Comparison of ENCODE assay signal across 10 mouse cellular contexts in the genomic region with DNA sequence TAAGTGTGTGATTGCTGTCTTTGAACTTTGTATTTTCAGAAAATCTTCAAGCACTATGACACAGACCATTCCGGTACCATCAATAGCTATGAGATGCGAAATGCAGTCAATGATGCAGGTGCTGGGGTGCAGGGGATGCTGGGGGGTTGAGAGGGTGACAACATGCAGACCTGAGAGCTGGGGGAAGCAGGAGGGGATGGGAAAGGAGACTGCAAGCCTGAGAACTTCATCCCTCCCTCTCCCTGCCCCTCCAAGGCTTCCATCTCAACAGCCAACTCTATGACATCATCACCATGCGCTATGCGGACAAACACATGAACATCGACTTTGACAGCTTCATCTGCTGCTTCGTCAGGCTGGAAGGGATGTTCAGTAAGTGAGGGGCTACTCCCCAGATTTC.
"Had no signal": no experiment of that assay in that cellular context is flagged by ENCODE, and none has a peak within 500 bp of the region (broad histone marks: within the 10 kb centered on the region; RNA-seq: fewer than 3 reads in every experiment).

No protein-coding gene starts in this region.

- DNase-seq: liver, embryonic 13.5 days; lung, adult 2 months; lung, postnatal 36 days; right cerebral cortex, adult 18-20 months; right cerebral cortex, postnatal 25 days; spleen, adult 18-20 months had no signal

- ATAC-seq: liver, postnatal 0 days; lung, postnatal 0 days; midbrain, embryonic 13.5 days; midbrain, embryonic 15.5 days had no signal
